Mouse (Mus musculus) hindbrain, embryonic 12.5 days (tissue): ENCODE results near the gene Serpina10. TPM values are rescaled to one million over a fixed set of nuclear protein-coding genes. Genes with fewer than 3 reads are reported as not detected.

Experiments
- ATAC-seq: fragments of 200-750 bp; cut with Nextera tagmentation; 2 replicates; pipeline ENCODE4 v1.8.0; 2017; ENCODE audit warnings: moderate TSS enrichment; ENCODE audit not compliant: low FRiP score
- H3K27ac ChIP-seq: fragments of 300-500 bp; sonication (generic); 2 replicates; pipeline ENCODE4 v1.5.1; 2016; ENCODE audit warnings: mild to moderate bottlenecking
- H3K27me3 ChIP-seq: fragments of 300-500 bp; sonication (generic); 2 replicates; pipeline ENCODE4 v1.6.1; 2016; ENCODE audit warnings: mild to moderate bottlenecking
- H3K36me3 ChIP-seq: fragments of 300-500 bp; sonication (generic); 2 replicates; pipeline ENCODE4 v1.6.1; 2016; ENCODE audit warnings: mild to moderate bottlenecking
- H3K4me1 ChIP-seq: fragments of 300-500 bp; sonication (generic); 2 replicates; pipeline ENCODE4 v1.6.1; 2016
- H3K4me2 ChIP-seq: fragments of 300-500 bp; sonication (generic); replicated peaks from 2 replicates; pipeline ENCODE4 v1.6.1; 2016; ENCODE audit warnings: mild to moderate bottlenecking
- H3K4me3 ChIP-seq: fragments of 300-500 bp; sonication (generic); 2 replicates; pipeline ENCODE4 v1.5.1; 2016; ENCODE audit warnings: mild to moderate bottlenecking
- H3K9ac ChIP-seq: fragments of 300-500 bp; sonication (generic); 2 replicates; pipeline ENCODE4 v1.6.1; 2016; ENCODE audit warnings: mild to moderate bottlenecking, moderate library complexity
- H3K9me3 ChIP-seq: fragments of 300-500 bp; sonication (generic); replicated peaks from 2 replicates; pipeline ENCODE4 v1.6.1; 2016; ENCODE audit warnings: mild to moderate bottlenecking
- WGBS: fragments of 180-500 bp; shearing (Covaris S2); methylation state at CpG from one replicate; pipeline ENCODE4 v1.1.7; 2016; 5-methylcytosine and 5-hydroxymethylcytosine counted together
- polyA plus RNA-seq: library from polyadenylated mRNA; unstranded; fragments of >200 nt; fragmentation: Nextera tagmentation; extraction: Ambion mirVana; gene quantifications from 2 replicates; pipeline ENCODE4 v1.2.1, GENCODE M21; 2016

Serpina10 gene
- polyA plus RNA-seq, 1 experiment from 2014 or later = not detected

GRCm38 (mm10) chr12:103655123-103656044 lies 24.1 kb upstream of the Serpina10 start:
- H3K9ac ChIP-seq = no peak overlapping the region
- ATAC-seq = no peak

GRCm38 (mm10) chr12:103653836-103654235 lies 22.6 kb upstream of the Serpina10 start:
- Histone ChIP-seq H3K36me3 (no peaks in the 10 kb centered on the region), H3K27ac (no peak overlapping the region), H3K27me3 (no peaks in the 10 kb centered on the region), H3K9ac (no peak overlapping the region), H3K4me3 (no peak overlapping the region), H3K4me2 (no peak overlapping the region), H3K9me3 (no peaks in the 10 kb centered on the region), H3K4me1 (no peaks in the 10 kb centered on the region)
- ATAC-seq = no peak
- 100% methylated on average over 2 of the region's 2 CpGs for WGBS

More at GRCm38 (mm10) chr12:103655123-103656044, 24.1 kb upstream of the Serpina10 start:
- no peaks in the 10 kb centered on the region for H3K4me1 ChIP-seq
- no peaks in the 10 kb centered on the region for H3K27me3 ChIP-seq
- H3K27ac ChIP-seq = no peak overlapping the region
- no peaks in the 10 kb centered on the region for H3K9me3 ChIP-seq
- WGBS = 86% methylated on average over 7 of the region's 7 CpGs
- H3K4me2 ChIP-seq = no peak overlapping the region
- H3K4me3 ChIP-seq = no peak overlapping the region
- H3K36me3 ChIP-seq = no peaks in the 10 kb centered on the region

- Histone ChIP-seq H3K27me3 (no peaks in the 10 kb centered on the region), H3K4me3 (no peak overlapping the region), H3K36me3 (no peaks in the 10 kb centered on the region), H3K9me3 (no peaks in the 10 kb centered on the region), H3K4me2 (no peak overlapping the region), H3K9ac (no peak overlapping the region), H3K27ac (no peak overlapping the region), H3K4me1 (no peaks in the 10 kb centered on the region)
- WGBS = 77% methylated on average over 2 of the region's 2 CpGs
- no peak for ATAC-seq
These were observed 15.1 kb upstream of the Serpina10 start for GRCm38 (mm10) chr12:103646314-103646713.

GRCm38 (mm10) chr12:103644601-103645000 lies 13.4 kb upstream of the Serpina10 start:
- no peak for ATAC-seq
- WGBS = 38% methylated on average over 5 of the region's 5 CpGs
- Histone ChIP-seq H3K4me3 (no peak overlapping the region), H3K4me2 (no peak overlapping the region), H3K9ac (no peak overlapping the region), H3K9me3 (no peaks in the 10 kb centered on the region), H3K27ac (no peak overlapping the region), H3K36me3 (no peaks in the 10 kb centered on the region), H3K4me1 (no peaks in the 10 kb centered on the region), H3K27me3 (no peaks in the 10 kb centered on the region)

- no peak for ATAC-seq
- Histone ChIP-seq H3K9me3 (no peaks in the 10 kb centered on the region), H3K4me2 (no peak overlapping the region), H3K36me3 (no peaks in the 10 kb centered on the region), H3K4me1 (no peaks in the 10 kb centered on the region), H3K27me3 (no peaks in the 10 kb centered on the region), H3K27ac (no peak overlapping the region), H3K4me3 (no peak overlapping the region), H3K9ac (no peak overlapping the region)
- 84% methylated on average over 3 of the region's 3 CpGs for WGBS
These were observed 12.6 kb upstream of the Serpina10 start for GRCm38 (mm10) chr12:103643818-103644217.

GRCm38 (mm10) chr12:103643336-103643735 lies 12.1 kb upstream of the Serpina10 start:
- WGBS = 0% methylated on average over 2 of the region's 2 CpGs
- Histone ChIP-seq H3K4me2 (no peak overlapping the region), H3K36me3 (no peaks in the 10 kb centered on the region), H3K27me3 (no peaks in the 10 kb centered on the region), H3K9ac (no peak overlapping the region), H3K27ac (no peak overlapping the region), H3K4me3 (no peak overlapping the region), H3K4me1 (no peaks in the 10 kb centered on the region), H3K9me3 (no peaks in the 10 kb centered on the region)
- ATAC-seq = peak; percentile 16; the same call in 1 of the 2 replicates

GRCm38 (mm10) chr12:103635846-103636245 lies 4.6 kb upstream of the Serpina10 start:
- H3K9me3 ChIP-seq = no peaks in the 10 kb centered on the region
- H3K27ac ChIP-seq = no peak overlapping the region
- H3K4me3 ChIP-seq = no peak overlapping the region
- no peak overlapping the region for H3K9ac ChIP-seq
- WGBS = 86% methylated on average over 2 of the region's 2 CpGs
- no peak for ATAC-seq
- H3K4me2 ChIP-seq = no peak overlapping the region
- no peaks in the 10 kb centered on the region for H3K4me1 ChIP-seq
- H3K27me3 ChIP-seq = no peaks in the 10 kb centered on the region
- H3K36me3 ChIP-seq = no peaks in the 10 kb centered on the region

GRCm38 (mm10) chr12:103634430-103634829 lies 3.2 kb upstream of the Serpina10 start:
- no peak overlapping the region for H3K9ac ChIP-seq
- no peaks in the 10 kb centered on the region for H3K4me1 ChIP-seq
- H3K4me3 ChIP-seq = no peak overlapping the region
- no peaks in the 10 kb centered on the region for H3K36me3 ChIP-seq
- ATAC-seq = no peak
- 88% methylated on average over 2 of the region's 2 CpGs for WGBS
- H3K27ac ChIP-seq = no peak overlapping the region
- H3K27me3 ChIP-seq = no peaks in the 10 kb centered on the region
- H3K4me2 ChIP-seq = no peak overlapping the region
- no peaks in the 10 kb centered on the region for H3K9me3 ChIP-seq

GRCm38 (mm10) chr12:103616860-103617261 lies 14.4 kb downstream of the Serpina10 start:
- ATAC-seq = no peak
- no peaks in the 10 kb centered on the region for H3K27me3 ChIP-seq
- 88% methylated on average over 10 of the region's 10 CpGs for WGBS

GRCm38 (mm10) chr12:103615734-103616133 lies 15.5 kb downstream of the Serpina10 start:
- no peak for ATAC-seq
- no peak overlapping the region for H3K4me2 ChIP-seq
- no peaks in the 10 kb centered on the region for H3K27me3 ChIP-seq
- H3K36me3 ChIP-seq = no peaks in the 10 kb centered on the region
- no peaks in the 10 kb centered on the region for H3K9me3 ChIP-seq
- WGBS = 81% methylated on average over 4 of the region's 4 CpGs
- H3K4me3 ChIP-seq = no peak overlapping the region
- H3K27ac ChIP-seq = no peak overlapping the region
- H3K4me1 ChIP-seq = no peaks in the 10 kb centered on the region
- H3K9ac ChIP-seq = no peak overlapping the region

More at GRCm38 (mm10) chr12:103616860-103617261, 14.4 kb downstream of the Serpina10 start:
- no peak overlapping the region for H3K4me3 ChIP-seq
- no peak overlapping the region for H3K27ac ChIP-seq
- no peak overlapping the region for H3K9ac ChIP-seq
- no peak overlapping the region for H3K4me2 ChIP-seq
- H3K36me3 ChIP-seq = no peaks in the 10 kb centered on the region
- H3K4me1 ChIP-seq = no peaks in the 10 kb centered on the region
- H3K9me3 ChIP-seq = no peaks in the 10 kb centered on the region

GRCm38 (mm10) chr12:103615141-103615540 lies 16.1 kb downstream of the Serpina10 start:
- Histone ChIP-seq H3K9me3 (no peaks in the 10 kb centered on the region), H3K27ac (no peak overlapping the region), H3K4me2 (no peak overlapping the region), H3K9ac (no peak overlapping the region), H3K4me3 (no peak overlapping the region), H3K36me3 (no peaks in the 10 kb centered on the region), H3K4me1 (no peaks in the 10 kb centered on the region), H3K27me3 (no peaks in the 10 kb centered on the region)
- no peak for ATAC-seq
- WGBS = 86% methylated on average over 1 of the region's 1 CpGs

- WGBS = 71% methylated on average over 3 of the region's 3 CpGs
- no peak for ATAC-seq
- no peaks in the 10 kb centered on the region for H3K27me3 ChIP-seq
- H3K36me3 ChIP-seq = no peaks in the 10 kb centered on the region
- no peak overlapping the region for H3K9ac ChIP-seq
- no peak overlapping the region for H3K4me2 ChIP-seq
- no peaks in the 10 kb centered on the region for H3K4me1 ChIP-seq
- H3K9me3 ChIP-seq = no peaks in the 10 kb centered on the region
- H3K27ac ChIP-seq = no peak overlapping the region
- no peak overlapping the region for H3K4me3 ChIP-seq
These were observed 29.4 kb downstream of the Serpina10 start for GRCm38 (mm10) chr12:103601839-103602238.

- Histone ChIP-seq H3K4me2 (no peak overlapping the region), H3K4me3 (no peak overlapping the region), H3K9ac (no peak overlapping the region), H3K27me3 (no peaks in the 10 kb centered on the region), H3K36me3 (no peaks in the 10 kb centered on the region), H3K4me1 (no peaks in the 10 kb centered on the region), H3K9me3 (no peaks in the 10 kb centered on the region), H3K27ac (no peak overlapping the region)
- no peak for ATAC-seq
- WGBS = 23% methylated on average over 3 of the region's 3 CpGs
These were observed 30.9 kb downstream of the Serpina10 start for GRCm38 (mm10) chr12:103600364-103600763.
